Mouse (Mus musculus) v-Abl transformed pro-B cells (cell line): ENCODE results near the gene Rhag.

Source experiments
- in situ Hi-C, 2 experiments: fragments of 400-800 bp; cut with MboI; formaldehyde crosslinking; loops; one replicate each; pipeline ENCODE4 v1.15.1; 2025; ENCODE audit not compliant: unreplicated experiment in 2 of 2

Rhag gene

GRCm38 (mm10) chr17:40810934-40811333 lies at the start of gene Rhag:
TSS of gene Rhag (plus strand) at chr17:40811126.
- in situ Hi-C loops: loop anchor here (25.0 kb wide), 2 partner anchors 424 to 1801 kb away; partner anchors contain the start of gene Opn5 (in 1 of the 2)

GRCm38 (mm10) chr17:40763662-40764061 lies 47.3 kb upstream of the Rhag start:
- in situ Hi-C loops: no loop called here

GRCm38 (mm10) chr17:40767120-40767519 lies 43.8 kb upstream of the Rhag start:
- in situ Hi-C loops: no loop called here

DNA sequence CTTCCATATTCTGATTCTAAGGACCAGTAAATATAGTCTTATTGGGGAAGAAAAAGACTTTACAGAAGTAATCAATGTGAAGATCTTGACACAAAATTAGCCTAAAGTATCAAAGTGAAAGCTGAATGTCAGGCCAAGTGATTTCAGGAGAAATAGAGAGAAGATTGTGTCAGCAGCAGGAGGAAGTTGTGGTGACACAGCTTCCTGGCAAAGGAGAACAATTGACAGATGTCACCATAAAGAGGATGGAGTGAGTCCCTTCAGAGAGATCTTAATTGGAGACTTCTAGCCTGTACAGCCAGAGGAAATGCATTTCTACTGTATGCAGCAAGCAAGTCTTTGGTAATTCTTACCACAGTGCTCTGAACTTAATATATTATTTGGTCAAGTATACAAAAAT lies 21.0 kb upstream of the Rhag start:
- in situ Hi-C loops: no loop called here

DNA sequence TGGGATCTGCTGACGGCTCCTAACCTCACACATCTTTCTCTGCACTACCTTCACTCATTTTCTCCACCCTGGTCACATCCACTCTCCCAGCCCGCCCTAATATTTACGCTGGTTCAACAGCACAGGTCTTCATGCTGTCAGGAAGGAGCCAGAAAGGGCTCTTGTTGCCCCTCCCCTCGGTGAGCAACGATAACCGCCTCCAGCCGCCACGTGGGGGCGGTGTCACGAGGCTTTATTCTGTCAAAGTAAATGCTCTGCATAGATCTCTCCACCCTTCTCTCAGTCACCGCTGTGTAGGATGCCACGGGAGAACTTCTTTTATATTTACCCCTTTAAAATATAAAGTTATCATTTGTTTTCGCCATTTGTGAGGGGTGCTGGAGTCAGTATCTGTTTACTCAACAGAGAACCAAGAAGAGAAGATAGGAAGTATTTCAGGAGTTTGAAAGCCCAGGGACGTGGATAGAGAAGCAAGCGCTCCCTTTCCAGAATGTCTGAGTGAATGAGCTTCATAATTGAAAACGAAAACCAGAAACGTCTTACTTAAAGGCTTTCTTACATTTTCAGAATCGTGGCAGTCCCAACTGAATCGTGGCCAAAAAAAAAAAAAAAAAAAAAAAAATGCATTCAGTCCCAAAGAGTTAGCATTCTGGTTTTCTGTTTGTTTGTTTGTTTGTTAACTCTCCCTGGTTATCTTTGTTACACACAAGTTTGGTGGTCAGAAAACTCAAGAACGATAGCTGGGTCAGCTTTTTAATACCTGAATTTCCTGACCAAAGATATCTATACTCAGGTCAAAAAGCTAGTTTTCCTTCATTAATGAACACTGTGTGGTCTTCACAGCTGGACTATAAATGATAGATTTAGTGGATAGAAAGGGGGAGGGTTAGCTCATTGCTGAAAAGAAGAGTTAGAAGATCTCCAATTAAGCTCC lies 16.7 kb upstream of the Rhag start:
- in situ Hi-C loops: no loop called here

GRCm38 (mm10) chr17:40802707-40803340 lies 8.1 kb upstream of the Rhag start:
- in situ Hi-C loops: loop anchor here (25.0 kb wide), 2 partner anchors 416 to 1809 kb away; partner anchors contain the start of gene Opn5 (in 1 of the 2)

DNA sequence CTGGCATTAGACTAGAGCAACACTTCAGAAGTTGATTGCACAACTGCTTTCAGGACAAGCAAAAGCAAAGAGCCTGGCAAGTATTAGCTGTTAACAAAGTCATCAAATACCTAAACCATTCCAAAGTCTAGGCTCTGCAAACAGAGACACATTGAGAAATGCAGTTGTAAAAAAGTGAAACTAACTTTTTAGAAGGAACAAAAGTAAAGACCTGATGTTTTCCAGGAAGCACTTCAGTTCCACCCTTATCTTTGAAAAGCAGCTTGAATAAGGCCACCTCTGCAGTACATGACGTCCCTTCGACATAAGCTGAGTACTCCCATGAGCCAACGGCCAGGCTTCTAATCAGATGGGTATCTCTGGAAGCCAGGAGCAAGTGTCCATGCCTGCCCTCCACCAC lies 4.4 kb upstream of the Rhag start:
- in situ Hi-C loops: loop anchor here (25.0 kb wide), 2 partner anchors 419 to 1806 kb away; partner anchors contain the start of gene Opn5 (in 1 of the 2)

- in situ Hi-C loops: loop anchor here (25.0 kb wide), 2 partner anchors 420 to 1805 kb away; partner anchors contain the start of gene Opn5 (in 1 of the 2)
These were observed 3.9 kb upstream of the Rhag start, which contains the start of gene Crisp2 for GRCm38 (mm10) chr17:40806953-40807572. TSS of gene Crisp2 (minus strand) at chr17:40807003.

GRCm38 (mm10) chr17:40808071-40808470 lies 2.9 kb upstream of the Rhag start:
- in situ Hi-C loops: loop anchor here (25.0 kb wide), 2 partner anchors 421 to 1804 kb away; partner anchors contain the start of gene Opn5 (in 1 of the 2)

DNA sequence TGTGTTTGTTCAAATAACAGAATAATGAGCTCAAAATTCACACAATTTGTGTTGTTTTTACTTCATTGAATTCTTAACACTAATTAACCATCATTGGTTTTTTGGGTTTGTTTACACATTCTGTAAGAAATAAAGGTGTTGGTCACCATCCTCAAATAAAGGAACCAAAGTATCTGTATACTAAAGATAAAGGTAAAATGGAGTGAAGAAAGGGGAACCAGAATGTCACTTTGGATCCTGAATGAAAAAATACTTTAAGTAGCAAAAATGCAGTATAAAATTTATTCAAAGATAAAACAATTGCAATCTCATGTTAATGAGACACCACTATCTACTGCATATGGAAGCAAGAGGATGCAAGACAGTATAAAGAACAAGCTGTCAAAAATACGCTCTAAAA lies 634 bp downstream of the Rhag start:
- in situ Hi-C loops: loop anchor here (25.0 kb wide), 2 partner anchors 424 to 1801 kb away; partner anchors contain the start of gene Opn5 (in 1 of the 2)

- in situ Hi-C loops: loop anchor here (25.0 kb wide), 2 partner anchors 425 to 1800 kb away; partner anchors contain the start of gene Opn5 (in 1 of the 2)
These were observed 1.3 kb downstream of the Rhag start for GRCm38 (mm10) chr17:40812259-40812658.

DNA sequence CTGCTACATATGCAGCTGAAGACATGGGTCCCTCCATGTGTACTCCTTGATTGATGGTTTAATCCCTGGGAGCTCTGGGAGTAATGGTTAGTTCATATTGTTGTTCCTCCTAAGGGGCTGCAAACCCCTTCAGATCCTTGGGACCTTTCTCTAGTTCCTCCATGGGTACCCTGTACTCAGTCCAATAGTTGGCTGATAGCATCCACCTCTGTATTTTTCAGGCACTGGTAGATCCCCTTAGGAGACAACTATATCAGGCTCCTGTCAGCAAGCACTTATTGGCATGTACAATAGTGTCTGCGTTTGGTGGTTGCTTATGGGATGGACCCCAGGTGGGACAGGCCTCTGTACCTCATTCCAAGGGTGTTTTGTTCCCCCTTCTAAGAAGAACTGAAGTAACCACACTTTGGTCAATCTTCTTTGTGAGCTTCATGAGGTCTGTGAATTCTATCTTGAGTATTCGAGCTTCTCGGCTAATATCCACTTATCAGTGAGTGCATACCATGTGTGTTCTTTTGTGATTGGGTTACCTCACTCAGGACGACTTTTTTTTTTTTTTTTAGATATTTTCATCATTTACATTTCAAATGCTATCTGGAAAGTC lies 6.5 kb downstream of the Rhag start:
- in situ Hi-C loops: loop anchor here (25.0 kb wide), 2 partner anchors 430 to 1795 kb away; partner anchors contain the start of gene Opn5 (in 1 of the 2)

DNA sequence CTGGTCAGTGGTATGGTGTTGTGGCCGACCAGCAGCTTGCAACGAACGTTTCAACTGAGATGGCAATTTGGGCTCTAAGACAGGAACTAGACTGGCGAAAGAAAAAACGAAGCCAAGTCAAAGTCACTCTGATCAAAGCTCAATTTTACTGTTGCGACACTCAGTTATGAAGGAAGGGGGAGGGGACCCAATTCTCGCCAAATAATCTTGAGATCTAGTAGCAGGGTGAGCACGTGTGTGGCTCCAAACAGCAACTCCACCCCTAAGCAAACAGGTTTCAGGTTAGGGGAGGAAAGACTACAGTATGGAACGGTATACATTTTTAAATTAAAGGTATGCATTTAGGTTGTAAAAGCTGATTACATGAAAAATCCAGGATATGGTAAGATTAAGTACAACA lies 10.6 kb downstream of the Rhag start:
- in situ Hi-C loops: loop anchor here (5.0 to 25.0 kb wide), 4 partner anchors 434 to 1791 kb away; partner anchors contain the start of gene Opn5 (in 1 of the 2)

GRCm38 (mm10) chr17:40823817-40824216 lies 12.9 kb downstream of the Rhag start:
- in situ Hi-C loops: loop anchor here (5.0 to 25.0 kb wide), 4 partner anchors 437 to 1788 kb away; partner anchors contain the start of gene Opn5 (in 1 of the 2)

DNA sequence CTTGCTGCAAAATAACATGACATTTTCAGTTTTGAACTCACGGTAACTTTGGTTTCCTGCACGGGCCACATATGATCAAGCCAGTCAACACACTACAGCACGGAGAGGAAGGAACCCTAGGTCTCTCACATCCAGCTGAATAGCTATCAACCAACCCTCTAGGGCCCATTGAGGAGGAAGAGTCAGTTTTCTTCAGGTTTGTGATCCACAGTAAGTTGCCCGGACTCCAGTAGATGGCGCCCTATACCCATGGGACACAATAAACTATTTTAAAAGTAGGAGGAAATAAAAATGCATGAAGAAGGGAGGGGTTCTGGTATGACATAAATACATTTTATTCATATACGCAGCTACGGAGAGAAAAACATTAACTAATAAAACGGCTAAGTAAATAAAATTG lies 13.6 kb downstream of the Rhag start:
- in situ Hi-C loops: loop anchor here (5.0 to 25.0 kb wide), 4 partner anchors 437 to 1788 kb away; partner anchors contain the start of gene Opn5 (in 1 of the 2)

DNA sequence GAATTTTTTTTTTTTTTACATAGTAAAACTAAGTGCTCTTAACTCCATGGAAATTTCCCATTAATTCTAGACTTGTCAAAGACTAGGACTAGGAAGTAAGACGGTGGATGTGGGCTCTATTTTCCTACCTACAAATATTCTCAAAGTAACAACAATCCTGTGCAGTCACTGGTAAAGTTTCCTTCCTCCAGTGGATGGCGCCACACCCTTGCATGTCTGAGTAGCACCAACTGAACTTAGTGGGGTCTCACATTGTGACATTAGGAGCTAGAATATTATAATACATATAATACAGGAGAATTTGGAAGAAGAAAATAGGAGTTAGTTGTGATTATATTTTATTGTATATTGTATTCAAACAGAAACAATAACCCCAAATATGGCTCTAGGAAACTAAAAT lies 20.9 kb downstream of the Rhag start:
- in situ Hi-C loops: loop anchor here (25.0 kb wide), 1 partner anchor 1955 kb away; no protein-coding TSS in a partner anchor

GRCm38 (mm10) chr17:40837308-40837707 lies 26.4 kb downstream of the Rhag start:
- in situ Hi-C loops: loop anchor here (25.0 kb wide), 1 partner anchor 1950 kb away; no protein-coding TSS in a partner anchor

DNA sequence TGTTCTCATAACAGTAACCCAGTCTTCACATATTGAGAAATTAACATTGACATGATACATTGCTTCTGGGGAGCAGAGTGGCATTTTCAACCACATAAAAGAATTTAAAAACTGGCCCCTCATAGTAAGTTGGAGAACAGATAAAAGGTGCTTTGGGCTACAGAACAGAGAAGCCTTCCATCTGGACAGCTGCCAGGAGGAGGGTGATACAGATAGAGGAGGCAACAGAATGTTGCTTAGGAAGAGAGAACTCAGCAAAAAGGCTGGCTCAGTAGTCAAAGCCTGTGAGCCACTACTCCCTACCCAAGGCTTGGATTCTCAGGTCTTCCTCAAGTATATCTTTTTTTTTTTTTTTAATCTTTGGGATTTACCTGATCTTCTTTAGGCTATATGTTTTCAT lies 44.1 kb downstream of the Rhag start:
- in situ Hi-C loops: no loop called here

DNA sequence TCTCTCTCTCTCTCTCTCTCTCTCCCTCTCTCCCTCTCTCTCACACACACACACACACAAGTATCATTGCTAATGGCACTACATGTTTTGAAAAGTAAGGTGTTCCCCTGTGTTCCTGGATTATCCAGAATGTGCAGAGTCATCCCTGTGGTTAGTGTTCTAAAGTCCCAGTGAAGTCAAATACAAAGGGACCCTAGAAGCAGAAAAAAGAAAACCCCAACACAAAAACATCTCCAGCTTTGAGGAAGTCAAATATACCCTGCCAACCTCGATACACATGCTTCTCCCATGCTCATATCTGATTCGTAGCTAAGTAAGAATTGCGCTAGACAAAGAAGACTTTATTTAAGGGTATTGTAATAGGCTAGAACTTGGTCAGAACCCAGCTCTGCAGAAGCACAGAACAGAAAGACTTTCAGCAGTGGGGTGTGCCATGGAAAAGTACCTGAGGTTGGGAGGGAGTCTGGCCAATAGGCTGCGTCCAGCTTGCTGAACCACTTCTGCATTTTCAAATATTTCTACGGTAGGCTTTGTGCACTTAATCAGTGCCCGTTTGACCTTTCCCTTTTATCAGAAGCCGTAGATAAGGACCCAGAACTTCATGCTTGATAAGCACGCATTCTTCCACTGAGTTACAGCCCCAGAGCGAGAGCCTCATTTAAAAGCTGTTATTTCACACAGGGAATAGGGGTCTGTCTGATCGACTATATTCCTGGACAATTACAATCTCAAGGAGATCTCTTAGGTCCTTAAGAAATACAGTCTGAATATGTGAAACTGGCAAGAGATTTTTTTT lies 58.2 kb downstream of the Rhag start:
- in situ Hi-C loops: no loop called here
